Mouse (Mus musculus): ENCODE measurements at regions not wholly inside any gene's neighbourhood (a gene's known extent, or its start where the extent isn't known, plus 50 kb on each side); places are given as distances from the start of the nearest gene placed in this dataset.

DNA sequence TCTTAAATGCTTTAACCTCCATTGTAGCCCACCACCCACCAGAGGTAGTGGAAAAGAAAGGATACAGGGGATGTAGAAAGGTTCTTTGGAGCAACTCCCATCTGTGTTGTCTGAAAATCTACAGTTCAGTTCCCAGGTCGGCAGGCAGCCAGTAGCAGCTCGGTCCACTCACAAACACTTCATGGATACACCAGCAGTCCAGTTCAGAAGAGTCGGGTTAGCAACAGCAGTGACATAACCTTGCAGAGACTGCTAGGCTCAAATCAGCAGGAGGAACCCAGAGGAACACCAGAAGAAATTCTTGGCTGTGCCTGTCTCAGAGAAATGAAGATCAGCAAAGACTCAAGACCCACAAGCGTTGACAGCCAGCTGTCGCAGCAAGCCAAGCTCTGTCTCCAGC lies 128.5 kb downstream of the Rpl14 start:
- ChIA-PET POLR2A (interaction anchor here in 1 of 4 experiments (1.0 to 2.1 kb wide), 2 partner anchors 9 kb away, joined by 3 to 8 read pairs; no protein-coding TSS in a partner anchor), CTCF (no interaction called here)

DNA sequence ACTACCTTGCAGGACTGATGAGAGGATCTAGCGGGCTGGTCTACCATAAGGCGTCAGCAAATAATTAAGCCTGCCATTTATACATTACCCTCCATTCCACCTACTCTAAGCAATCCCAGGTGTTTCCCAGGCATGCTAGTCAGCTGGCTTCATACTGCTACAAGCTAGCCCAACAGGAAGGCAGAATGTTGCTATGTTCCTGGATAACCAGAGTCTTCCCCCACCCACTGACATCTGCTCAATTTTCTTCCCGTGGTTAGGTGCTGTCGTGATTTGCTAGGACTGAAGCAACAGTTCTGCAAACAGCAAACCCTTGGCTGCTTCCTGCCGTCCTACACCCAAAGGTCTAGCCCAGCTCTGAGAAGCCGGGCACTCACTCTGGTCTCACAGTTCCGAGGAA lies 131.6 kb downstream of the Rpl14 start:
- CTCF ChIA-PET: interaction anchor here in 1 of 4 experiments (0.8 kb wide), 1 partner anchor 10 kb away, joined by 3 read pairs; no protein-coding TSS in a partner anchor
- POLR2A ChIA-PET: interaction anchor here in 2 of 4 experiments (0.6 to 1.6 kb wide), 10 partner anchors 9 to 66 kb away, joined by 3 to 10 read pairs (median 3); no protein-coding TSS in a partner anchor

DNA sequence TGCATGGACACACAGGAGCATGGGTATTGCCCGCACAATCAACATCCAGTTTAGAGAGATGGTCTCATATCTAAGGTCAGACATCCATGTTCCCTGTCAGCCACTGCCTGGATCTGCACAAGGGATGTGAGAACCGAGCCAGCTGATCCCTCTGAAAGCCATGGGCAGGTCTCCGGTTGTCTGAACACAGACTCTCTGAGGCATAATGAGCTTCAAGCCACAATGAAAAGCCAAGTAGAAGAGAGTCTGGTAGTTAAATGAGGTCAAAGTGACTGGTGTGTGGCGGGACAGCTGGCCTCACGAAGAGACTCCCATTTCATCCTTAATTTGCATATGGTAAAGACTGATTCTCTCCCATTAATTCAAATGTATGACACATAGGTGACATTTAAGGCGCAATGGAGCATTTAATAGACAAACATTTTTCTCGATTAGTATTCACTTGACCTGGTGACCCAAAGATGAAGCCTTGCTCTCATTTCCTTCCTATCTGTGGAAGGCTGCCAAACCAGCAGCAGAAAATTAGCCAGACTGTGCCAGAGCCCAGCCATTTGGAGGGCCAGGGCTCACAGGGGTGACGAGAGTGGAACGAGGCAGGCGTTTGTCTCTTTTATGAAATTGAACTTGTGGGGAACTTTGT lies 132.2 kb downstream of the Rpl14 start:
- CTCF ChIA-PET: no interaction called here
- POLR2A ChIA-PET: interaction anchor here in 2 of 4 experiments (0.6 to 1.6 kb wide), 8 partner anchors 10 to 66 kb away, joined by 3 to 10 read pairs (median 3); no protein-coding TSS in a partner anchor

DNA sequence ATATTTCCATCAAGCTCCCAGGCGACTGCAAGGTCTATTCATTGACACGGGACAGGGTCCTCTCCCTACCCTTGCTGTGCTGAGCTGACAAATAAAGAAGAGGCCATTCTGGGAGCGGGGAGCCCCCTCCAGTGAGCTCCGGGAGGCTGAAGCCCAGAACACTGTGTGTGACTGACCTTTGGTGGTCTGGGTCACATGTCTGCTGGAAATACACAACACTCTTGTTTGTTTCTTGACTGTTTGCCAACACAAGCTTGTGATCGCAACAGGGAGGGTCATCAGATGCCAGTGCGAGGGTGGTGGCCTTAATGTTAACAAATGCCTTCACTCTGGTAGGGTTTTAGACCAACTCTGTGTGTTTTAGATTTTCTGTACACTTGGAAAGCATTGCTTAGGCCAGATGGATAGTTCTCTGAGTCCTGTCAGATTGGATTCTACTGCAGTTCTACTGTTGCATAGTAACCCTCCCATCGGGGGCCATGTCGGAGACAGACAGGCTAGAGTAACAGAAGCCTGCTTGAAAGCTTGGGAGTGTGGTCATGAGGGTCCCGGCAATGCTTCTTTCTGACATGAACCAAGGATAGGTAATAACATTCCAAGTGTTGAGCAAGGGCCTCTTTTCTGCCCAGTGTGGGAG lies 135.4 kb downstream of the Rpl14 start:
- CTCF ChIA-PET: interaction anchor here in 1 of 4 experiments (1.1 kb wide), 1 partner anchor 205 kb away, joined by 3 read pairs; no protein-coding TSS in a partner anchor
- POLR2A ChIA-PET: interaction anchor here in 2 of 4 experiments (0.6 to 4.4 kb wide), 20 partner anchors 11 to 87 kb away, joined by 3 to 83 read pairs (median 5); no protein-coding TSS in a partner anchor

DNA sequence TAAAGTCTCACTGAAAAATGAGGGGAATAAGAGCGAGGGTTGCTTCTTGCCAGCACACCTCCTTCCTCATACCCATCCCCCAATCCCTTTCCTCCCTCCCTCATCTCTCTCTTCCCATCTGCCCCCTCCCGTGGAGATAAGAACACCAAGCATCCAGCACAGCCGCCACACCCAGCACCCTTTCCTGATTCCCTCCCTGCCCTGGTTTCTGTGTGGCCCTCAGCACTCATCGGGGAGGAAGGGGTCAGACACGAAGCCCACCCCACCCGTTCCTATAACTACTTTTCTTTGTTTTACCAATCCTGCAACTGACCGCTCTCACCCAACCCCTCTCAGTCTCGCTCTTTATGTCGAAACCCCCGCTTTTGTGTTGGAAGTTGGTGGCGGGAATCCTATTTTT lies 137.3 kb downstream of the Rpl14 start:
- POLR2A ChIA-PET: interaction anchor here (0.6 to 4.4 kb wide), 67 partner anchors 9 to 627 kb away, joined by 3 to 83 read pairs (median 5); partner anchors contain the start of gene Rpl14 (in 1 of the 4)
- CTCF ChIA-PET: interaction anchor here in 2 of 4 experiments (1.3 to 2.0 kb wide), 2 partner anchors 18 to 463 kb away, joined by 3 to 6 read pairs; no protein-coding TSS in a partner anchor

DNA sequence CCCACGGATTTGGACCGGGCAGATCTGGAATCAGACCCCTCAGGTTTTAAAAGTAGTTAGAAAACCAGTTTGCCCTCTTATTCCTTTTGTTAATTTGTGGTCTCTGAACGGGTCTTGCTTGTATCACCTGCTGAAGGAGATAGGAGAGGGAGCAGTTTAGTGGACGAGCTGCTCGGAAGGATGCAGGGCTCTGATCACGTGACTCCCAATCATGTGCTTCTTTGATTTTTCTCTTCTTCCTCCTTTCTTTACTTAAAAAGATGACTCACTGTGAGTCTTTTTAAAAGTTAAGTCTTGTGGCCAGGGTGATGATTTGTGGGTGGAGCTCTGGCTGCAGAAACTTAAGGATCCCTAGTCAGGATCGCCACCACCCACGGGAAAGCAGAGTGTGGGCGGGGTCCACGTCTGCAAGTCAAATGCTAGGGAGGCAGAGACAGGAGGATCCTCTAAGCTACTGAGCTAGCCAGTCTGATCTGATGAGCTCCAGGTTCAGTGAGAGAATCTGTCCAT lies 138.0 kb downstream of the Rpl14 start:
- ChIA-PET POLR2A (interaction anchor here (0.6 to 4.4 kb wide), 85 partner anchors 9 to 626 kb away, joined by 3 to 83 read pairs (median 4); partner anchors contain the start of gene Rpl14 (in 1 of the 4)), CTCF (interaction anchor here in 2 of 4 experiments (1.3 to 2.0 kb wide), 2 partner anchors 19 to 464 kb away, joined by 3 to 6 read pairs; no protein-coding TSS in a partner anchor)

DNA sequence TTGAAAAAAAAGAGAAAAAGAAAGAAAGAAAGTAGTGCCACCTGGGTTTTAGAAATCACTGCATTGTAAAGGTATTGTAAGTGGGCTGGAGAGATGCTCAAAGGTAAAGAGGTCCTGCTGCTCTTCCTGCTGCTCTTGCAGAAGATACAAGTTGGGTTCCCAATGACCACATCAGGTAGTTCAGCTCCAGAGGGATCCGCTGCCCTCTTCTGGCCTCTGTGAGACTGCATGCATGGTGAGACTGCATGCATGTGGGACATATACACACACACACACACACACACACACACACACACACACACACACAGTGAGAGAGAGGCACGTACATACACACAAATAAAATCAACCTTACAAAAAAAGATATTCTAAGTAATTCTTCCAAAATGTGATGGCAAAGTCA lies 141.7 kb downstream of the Rpl14 start:
- CTCF ChIA-PET: interaction anchor here in 1 of 4 experiments (0.6 kb wide), 1 partner anchor 116 kb away, joined by 5 read pairs; no protein-coding TSS in a partner anchor
- POLR2A ChIA-PET: interaction anchor here in 2 of 4 experiments (1.0 to 1.1 kb wide), 2 partner anchors 10 to 47 kb away, joined by 3 read pairs; no protein-coding TSS in a partner anchor

DNA sequence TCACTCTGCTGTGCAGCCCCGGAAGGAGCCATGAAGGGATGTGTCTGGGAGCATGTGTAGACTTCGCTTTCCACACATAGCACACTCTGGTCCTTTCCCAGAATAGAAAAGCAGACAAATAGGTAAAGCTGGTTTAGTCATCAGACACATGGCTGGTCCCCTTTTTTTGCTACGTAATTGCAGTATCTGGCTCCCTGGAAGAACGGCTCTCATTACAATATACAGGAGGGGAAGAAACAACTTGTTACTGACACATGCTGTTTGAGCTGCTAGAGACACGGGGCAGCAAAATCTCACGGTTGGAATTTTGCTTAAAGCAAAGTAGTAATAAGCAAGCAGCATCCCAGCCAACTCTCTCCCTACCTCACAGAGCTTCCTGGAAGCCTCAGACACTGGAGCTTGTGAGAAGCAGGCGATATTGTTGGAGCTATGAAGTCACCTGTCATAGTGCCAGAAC lies 144.4 kb downstream of the Rpl14 start:
- POLR2A ChIA-PET: interaction anchor here in 3 of 4 experiments (0.6 to 4.5 kb wide), 16 partner anchors 8 to 222 kb away, joined by 3 to 31 read pairs (median 3); no protein-coding TSS in a partner anchor
- CTCF ChIA-PET: interaction anchor here in 2 of 4 experiments (0.5 to 0.6 kb wide), 4 partner anchors 9 to 81 kb away, joined by 3 to 4 read pairs (median 4); no protein-coding TSS in a partner anchor

DNA sequence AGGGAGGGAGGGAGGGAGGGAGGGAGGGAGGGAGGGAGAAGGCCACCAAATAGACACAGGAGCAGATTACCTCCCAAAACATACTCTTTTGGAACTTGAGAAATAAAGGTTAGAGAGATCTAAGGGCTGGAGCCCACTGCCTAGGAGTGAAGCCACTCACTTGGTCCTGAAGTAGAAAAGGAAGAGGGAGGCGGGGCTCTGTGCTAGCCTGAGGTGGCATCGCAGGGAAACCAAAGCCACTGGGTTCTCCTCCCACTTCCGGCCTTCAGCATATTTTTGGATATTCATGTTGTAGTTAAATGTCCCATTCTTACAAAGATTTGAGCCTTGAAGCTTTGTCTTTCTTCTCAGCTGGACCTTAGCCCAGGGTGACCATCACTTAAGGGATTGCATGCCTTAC lies 147.6 kb downstream of the Rpl14 start:
- CTCF ChIA-PET: interaction anchor here in 1 of 4 experiments (0.5 kb wide), 1 partner anchor 62 kb away, joined by 3 read pairs; no protein-coding TSS in a partner anchor
- POLR2A ChIA-PET: interaction anchor here in 1 of 4 experiments (2.4 to 4.5 kb wide), 2 partner anchors 10 to 14 kb away, joined by 10 to 31 read pairs; no protein-coding TSS in a partner anchor

DNA sequence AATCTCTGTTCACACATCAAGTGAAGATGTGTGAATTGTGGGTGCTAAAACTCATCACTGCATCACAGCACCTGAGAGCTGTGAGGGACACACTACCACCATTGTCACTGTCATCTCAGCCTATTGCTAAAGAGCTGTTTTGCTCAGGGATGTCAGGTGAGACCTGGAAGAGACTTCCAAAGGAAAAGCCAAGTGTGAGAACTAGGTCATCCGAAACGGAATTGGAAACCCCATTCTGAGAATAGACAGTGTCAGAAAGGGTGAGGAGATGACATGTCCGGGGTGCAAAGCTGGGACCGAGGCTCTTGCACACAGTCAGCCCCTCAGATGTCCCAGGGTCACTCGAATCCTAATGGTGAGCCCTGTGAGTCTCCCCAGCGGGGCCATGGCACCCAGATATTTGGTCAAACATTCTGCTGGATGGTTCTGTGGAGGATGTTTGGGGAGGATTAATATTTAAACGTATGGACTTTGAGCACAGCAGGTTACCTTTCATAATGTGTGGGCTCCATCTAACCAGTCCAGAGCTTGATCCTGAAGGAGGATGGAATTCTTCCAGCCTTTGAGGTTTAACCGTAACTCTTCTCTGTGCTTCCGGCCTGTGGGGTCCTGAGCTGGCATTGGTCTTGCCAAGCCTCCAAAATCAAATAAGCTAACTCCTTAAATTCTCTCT lies 150.3 kb downstream of the Rpl14 start:
- CTCF ChIA-PET: interaction anchor here in 1 of 4 experiments (0.6 kb wide), 1 partner anchor 322 kb away, joined by 4 read pairs; no protein-coding TSS in a partner anchor
- POLR2A ChIA-PET: interaction anchor here in 2 of 4 experiments (0.5 to 5.3 kb wide), 7 partner anchors 11 to 124 kb away, joined by 3 to 32 read pairs (median 7); no protein-coding TSS in a partner anchor

DNA sequence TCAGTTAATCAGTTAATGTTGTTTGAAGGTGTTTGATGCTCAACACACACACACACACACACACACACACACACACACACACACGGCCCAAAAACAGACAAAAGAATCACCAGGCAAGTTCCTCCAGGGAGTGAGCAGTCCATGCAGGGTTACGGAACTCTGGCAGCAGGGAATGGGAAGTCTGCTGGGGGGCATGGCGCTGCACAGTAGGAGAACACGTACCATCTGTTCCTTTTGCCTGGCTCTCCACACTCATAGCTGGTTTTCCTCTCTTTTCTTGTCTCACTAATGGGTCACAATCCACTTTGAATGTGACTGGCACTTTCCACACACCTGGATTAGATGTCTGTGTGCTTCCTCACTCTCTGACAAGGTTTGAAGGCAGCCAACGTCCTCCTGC lies 151.8 kb downstream of the Rpl14 start:
- POLR2A ChIA-PET: interaction anchor here in 2 of 4 experiments (0.7 to 5.3 kb wide), 19 partner anchors 8 to 154 kb away, joined by 3 to 32 read pairs (median 5); no protein-coding TSS in a partner anchor
- CTCF ChIA-PET: interaction anchor here in 2 of 4 experiments (0.6 to 1.0 kb wide), 4 partner anchors 25 to 231 kb away, joined by 3 to 6 read pairs (median 4); partner anchors contain the start of gene Eif1b (in 1 of the 2)

DNA sequence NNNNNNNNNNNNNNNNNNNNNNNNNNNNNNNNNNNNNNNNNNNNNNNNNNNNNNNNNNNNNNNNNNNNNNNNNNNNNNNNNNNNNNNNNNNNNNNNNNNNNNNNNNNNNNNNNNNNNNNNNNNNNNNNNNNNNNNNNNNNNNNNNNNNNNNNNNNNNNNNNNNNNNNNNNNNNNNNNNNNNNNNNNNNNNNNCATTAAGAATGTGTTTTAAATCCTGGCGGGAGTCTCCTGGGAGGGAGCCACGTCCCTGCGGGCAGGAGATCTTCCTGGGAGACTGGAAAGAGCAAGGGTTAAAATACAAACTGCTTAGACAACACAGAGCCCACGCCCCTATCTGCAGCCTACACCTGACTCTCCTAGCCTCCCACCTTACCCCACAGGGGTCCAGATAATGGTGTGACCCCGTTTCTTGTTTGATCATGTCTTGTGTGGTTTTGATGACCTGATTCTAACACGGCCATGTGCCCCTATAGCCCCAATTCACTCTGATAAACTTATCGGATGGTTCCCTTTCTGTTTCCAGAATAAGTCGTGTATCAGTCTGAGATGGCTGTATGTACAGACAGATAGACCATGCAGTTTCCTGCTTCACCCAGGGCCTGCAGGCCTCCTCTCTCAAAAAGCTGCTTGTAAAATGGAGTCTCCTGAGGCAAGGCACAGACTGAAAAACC lies 160.8 kb downstream of the Rpl14 start:
- ChIA-PET CTCF (interaction anchor here in 3 of 4 experiments (0.5 to 1.9 kb wide), 4 partner anchors 78 to 483 kb away, joined by 3 to 5 read pairs (median 4); no protein-coding TSS in a partner anchor), POLR2A (interaction anchor here in 3 of 4 experiments (0.7 to 8.1 kb wide), 42 partner anchors 9 to 205 kb away, joined by 3 to 73 read pairs (median 5); partner anchors contain the start of gene Rpl14 (in 2 of the 3))

DNA sequence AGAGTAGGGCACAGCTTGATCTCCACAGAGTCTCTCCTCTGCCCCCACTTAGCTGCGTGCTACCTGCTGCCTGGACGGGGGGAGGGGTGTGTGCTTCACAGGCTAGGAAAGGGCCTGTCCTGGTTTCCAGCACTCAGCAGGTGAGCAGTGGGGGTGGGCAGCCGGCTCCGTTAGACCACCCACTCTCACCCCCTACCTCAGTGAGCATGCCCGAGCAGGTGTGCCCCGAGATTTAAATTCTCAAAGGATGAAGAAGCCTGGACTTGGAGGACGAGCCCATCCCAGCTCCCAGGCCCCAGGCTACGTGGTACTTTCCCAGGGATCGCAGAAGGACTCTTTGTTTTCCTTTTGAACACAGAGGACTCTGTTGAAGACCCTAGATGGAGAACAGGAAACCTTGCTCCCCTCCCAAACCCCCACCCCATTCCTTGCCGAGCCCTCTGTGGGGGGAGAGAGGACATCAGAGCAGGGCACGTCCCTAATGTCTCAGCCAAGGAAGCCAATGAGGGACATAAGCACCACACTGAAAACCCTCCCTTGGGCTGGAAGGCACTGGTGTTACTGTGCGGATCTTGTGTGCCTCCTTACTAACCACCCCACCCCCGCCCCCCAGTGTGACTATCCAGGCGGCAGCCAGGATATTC lies 161.5 kb downstream of the Rpl14 start:
- CTCF ChIA-PET: interaction anchor here in 2 of 4 experiments (0.6 to 1.0 kb wide), 2 partner anchors 17 to 150 kb away, joined by 3 to 4 read pairs; no protein-coding TSS in a partner anchor

DNA sequence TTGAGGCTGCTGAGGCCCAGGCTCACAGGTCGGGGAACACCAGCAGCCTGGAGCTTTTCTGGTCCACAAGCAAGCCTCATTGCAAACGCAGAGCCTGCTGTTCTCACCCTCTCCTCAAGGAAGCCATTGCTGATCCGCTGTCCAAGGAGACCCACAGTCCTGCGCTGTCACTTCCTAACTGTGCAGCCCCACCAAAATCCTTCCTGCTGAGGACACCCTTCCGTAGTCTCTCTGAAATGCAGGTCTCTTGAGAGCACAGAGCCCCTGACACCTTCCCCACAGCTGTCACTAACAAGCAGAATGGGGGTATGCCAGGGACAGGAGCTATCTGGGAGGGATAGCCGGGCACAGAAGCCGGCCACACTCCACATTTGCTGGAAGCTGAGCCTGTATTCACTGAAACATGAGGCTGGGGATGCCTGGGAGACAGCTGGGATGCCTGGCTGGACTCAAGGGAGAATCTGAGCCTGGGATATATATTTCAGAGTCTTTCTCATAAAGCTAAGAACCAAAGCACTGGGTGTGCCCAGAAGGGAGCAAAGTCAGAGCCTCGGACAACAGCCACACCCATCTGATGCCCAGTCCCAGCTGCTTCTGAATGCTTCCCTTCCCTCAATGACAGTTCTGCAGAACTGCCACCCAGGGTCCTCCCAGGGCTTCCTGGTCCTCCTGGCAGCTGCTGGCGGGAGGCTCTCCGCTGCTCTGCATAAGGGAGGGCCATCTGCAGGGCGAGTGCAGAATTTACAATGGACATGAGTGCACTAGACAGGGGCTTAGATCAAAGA lies 162.6 kb downstream of the Rpl14 start:
- CTCF ChIA-PET: interaction anchor here in 2 of 4 experiments (0.6 to 0.8 kb wide), 3 partner anchors 16 to 62 kb away, joined by 3 to 4 read pairs (median 3); no protein-coding TSS in a partner anchor

More for the DNA sequence above, 161.5 kb downstream of the Rpl14 start:
- POLR2A ChIA-PET: interaction anchor here in 3 of 4 experiments (0.6 to 8.1 kb wide), 44 partner anchors 8 to 603 kb away, joined by 3 to 73 read pairs (median 6); partner anchors contain the start of gene Rpl14 (in 1 of the 3)

DNA sequence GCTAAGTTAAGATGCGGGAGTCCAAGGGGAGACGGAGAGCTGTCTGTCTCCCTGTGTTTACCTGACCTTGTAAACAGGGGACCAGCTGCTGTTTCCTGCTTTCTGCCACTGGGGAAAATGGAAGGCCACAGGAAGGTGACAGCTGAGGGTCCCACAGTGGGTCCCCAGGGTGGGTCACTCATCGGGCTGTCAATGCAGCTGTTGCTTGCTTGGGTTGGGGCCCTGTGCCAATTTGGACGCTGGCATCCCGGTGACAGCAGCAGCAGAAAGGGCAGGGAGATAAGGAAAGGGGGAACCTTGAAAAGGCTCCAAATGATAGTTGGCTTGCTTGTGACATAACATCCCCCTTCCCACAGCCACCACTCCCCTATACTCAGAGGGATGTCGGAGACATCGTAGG lies 164.0 kb downstream of the Rpl14 start:
- POLR2A ChIA-PET: interaction anchor here in 3 of 4 experiments (0.8 to 8.1 kb wide), 15 partner anchors 12 to 171 kb away, joined by 3 to 73 read pairs (median 5); no protein-coding TSS in a partner anchor
- CTCF ChIA-PET: no interaction called here

More for the DNA sequence above, 162.6 kb downstream of the Rpl14 start:
- POLR2A ChIA-PET: interaction anchor here in 3 of 4 experiments (0.6 to 8.1 kb wide), 32 partner anchors 10 to 464 kb away, joined by 3 to 73 read pairs (median 6); no protein-coding TSS in a partner anchor
